14 mouse cellular contexts compared by ENCODE assay signal in the genomic region with DNA sequence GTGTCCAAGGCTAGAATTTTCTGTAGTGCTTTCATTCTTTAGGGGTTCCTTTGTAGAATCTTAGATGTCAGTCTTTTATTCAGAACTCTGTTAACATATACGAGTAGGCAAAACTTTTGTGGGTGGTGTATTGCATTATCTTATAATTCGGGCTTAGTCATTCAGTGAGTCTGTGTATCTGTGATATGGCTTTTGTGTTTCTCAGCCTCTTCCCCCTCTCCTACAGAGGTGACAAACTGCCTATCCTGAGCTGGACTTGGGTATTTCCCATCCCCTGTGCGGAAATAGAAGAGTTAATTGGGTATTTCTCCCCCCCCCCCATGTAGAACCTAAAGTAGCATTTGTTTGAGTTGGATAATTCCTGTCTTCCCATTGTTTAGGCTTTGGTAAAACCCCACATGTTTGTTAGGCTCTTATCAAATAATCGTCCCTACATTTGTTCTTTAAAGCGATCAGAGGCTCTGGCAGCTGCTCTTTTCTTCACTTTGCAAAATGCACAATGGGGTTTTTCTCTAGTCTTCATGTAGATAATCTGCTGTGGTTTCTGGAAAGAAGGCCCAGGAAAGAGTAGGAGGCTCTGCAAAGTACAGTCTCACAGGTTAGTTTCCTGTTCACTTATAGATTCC.
"Had no signal": no experiment of that assay in that cellular context is flagged by ENCODE, and none has a peak within 500 bp of the region (broad histone marks: within the 10 kb centered on the region; RNA-seq: fewer than 3 reads in every experiment).

No protein-coding gene starts in this region.

- ATAC-seq: liver, embryonic 12.5 days; liver, postnatal 0 days; lung, postnatal 0 days had no signal

- H3K4me1 ChIP-seq: liver, embryonic 12.5 days had no signal

- H3K4me2 ChIP-seq: liver, embryonic 12.5 days; lung, embryonic 14.5 days; midbrain, embryonic 11.5 days had no signal

- H3K9me3 ChIP-seq: liver, embryonic 12.5 days; megakaryocyte, embryonic 14.5 days had no signal

- DNase-seq: kidney, adult 9 months; kidney, postnatal 14 days; kidney, postnatal 4 days; layer of hippocampus, adult 9-11 months; liver, postnatal 0 days; lung, embryonic 14.5 days; midbrain, embryonic 14.5 days; thymus, adult 18-20 months; thymus, postnatal 36 days had no signal

- H3K4me3 ChIP-seq: liver, embryonic 12.5 days; megakaryocyte, embryonic 14.5 days had no signal

- H3K36me3 ChIP-seq: liver, embryonic 12.5 days had no signal

- H3K27ac ChIP-seq: liver, embryonic 12.5 days; macrophage had no signal

- H3K9ac ChIP-seq: liver, embryonic 12.5 days; liver, postnatal 0 days; lung, embryonic 14.5 days had no signal

- H3K27me3 ChIP-seq: liver, embryonic 12.5 days; megakaryocyte, embryonic 14.5 days had no signal
